Mouse (Mus musculus): ENCODE data around the gene Herpud1. TPM values are rescaled to one million over a fixed set of nuclear protein-coding genes. Genes with fewer than 3 reads are reported as not detected.

The Herpud1 gene
- total and polyA plus RNA-seq, 3 experiments: 124 to 257 (median 206) TPM

DNA sequence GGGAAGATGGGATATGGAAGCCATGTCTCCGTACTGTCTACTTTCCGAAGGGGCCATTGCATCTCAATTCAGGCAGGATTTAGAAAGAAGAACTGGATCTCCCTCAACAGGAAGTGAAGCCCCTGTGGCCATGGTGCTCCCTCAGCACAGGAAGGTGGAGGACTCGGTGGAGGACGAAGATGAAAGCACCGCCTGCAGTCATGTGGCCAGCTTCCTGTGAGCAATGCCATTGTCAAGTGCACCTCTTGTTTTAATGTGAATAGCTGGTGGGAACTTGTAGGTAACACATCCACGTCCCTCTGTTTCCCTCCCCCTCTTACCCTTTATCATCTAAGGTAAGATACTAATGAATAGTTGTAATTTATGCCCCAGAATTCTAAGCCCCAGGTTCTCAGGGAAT, 12.3 kb downstream of the Herpud1 start:
- H3K9ac ChIP-seq (ENCODE audit: insufficient read depth, low read depth): no peak overlapping the region
- H3K36me3 ChIP-seq (replicated peaks in 1 of 2; ENCODE audit: control insufficient read depth in 1 of 2, insufficient read depth in 1 of 2, low read length in 1 of 2): peaks cover 61 to 89% of the 10 kb centered on the region in 2 experiments
- TF ChIP-seq MXI1 (IDR thresholded peaks at IDR 0.05; ENCODE audit: low read depth, low read length) (no peak), POLR2A (IDR thresholded peaks at IDR 0.05; ENCODE audit: low read depth, low read length) (no peak), EP300 (IDR thresholded peaks at IDR 0.05; ENCODE audit: low read length) (no peak), CTCF (conservative IDR thresholded peaks at IDR 0.05 in 1 of 2, IDR thresholded peaks at IDR 0.05 in 1 of 2; ENCODE audit: low read depth in 2 of 2, low read length in 2 of 2) (no peak), SIN3A (IDR thresholded peaks at IDR 0.05; ENCODE audit: low read length) (no peak), SMC3 (IDR thresholded peaks at IDR 0.05; ENCODE audit: low read depth, low read length) (no peak), MEF2A (IDR thresholded peaks at IDR 0.05; ENCODE audit: borderline replicate concordance, low read depth, low read length) (no peak), KAT2A (IDR thresholded peaks at IDR 0.05; ENCODE audit: insufficient replicate concordance, low read length) (no peak)
- H3K4me1 ChIP-seq (ENCODE audit: control insufficient read depth in 1 of 2, insufficient read depth in 2 of 2): peaks cover 0 to 33% of the 10 kb centered on the region in 2 experiments; a peak in 1 of 4 replicates
- H3K4me3 ChIP-seq (replicated peaks in 1 of 3; ENCODE audit: low read depth in 2 of 3, low read length in 2 of 3, poor library complexity in 1 of 3): no peak overlapping the region
- no peaks in the 10 kb centered on the region for H3K79me2 ChIP-seq (replicated peaks; ENCODE audit: control insufficient read depth, extremely low read depth, insufficient read depth, poor library complexity, severe bottlenecking)
- no peak for DNase-seq (ENCODE audit: extremely low read depth)
- H3K27me3 ChIP-seq (replicated peaks): no peaks in the 10 kb centered on the region
- H3K4me2 ChIP-seq (ENCODE audit: insufficient read depth, low read depth, poor library complexity, severe bottlenecking): no peak overlapping the region
- no peaks in the 10 kb centered on the region for H3K9me3 ChIP-seq (replicated peaks; ENCODE audit: low read length)
- dilution Hi-C loops (cut with MboI; ENCODE audit: extremely low pct_ligation_motif_present, extremely low pct_unique_long_range_greater_than_20kb, low sequenced_read_pairs) (no loop called here), in situ Hi-C loops (cut with MboI; ENCODE audit: low pct_ligation_motif_present, low pct_unique_long_range_greater_than_20kb, low sequenced_read_pairs) (no loop called here)
- no peak overlapping the region for H3K27ac ChIP-seq (ENCODE audit: insufficient read depth, low read depth)

DNA sequence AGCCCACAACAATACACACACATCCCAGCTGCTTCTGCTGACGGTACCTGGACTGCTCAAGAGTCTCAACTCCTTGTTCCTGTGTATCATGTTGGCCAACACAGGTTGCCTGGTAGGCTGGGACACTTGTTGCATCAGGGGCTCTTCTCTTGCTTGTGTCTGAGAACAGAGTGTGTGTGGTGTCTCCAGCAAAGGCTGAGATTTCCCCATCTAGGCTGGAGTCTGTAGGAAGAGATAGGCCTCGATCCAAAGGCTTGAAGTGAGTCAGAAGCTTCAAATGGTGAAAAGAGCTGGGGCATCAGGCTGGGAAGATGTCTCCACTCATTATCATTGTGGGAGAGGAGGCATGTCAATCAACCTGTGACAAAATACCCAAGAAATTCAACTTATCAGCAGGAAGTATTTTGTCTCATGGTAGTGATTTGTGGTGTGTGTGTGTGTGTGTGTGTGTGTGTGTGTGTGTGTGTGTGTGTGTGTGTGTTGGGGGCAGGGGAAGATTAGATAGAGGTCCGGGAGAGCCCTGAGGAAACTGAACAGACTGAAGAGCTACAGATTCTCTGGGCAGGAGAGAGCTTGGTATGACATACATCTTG, 13.2 kb downstream of the Herpud1 start:
- DNase-seq (ENCODE audit: extremely low read depth): no peak
- peaks cover 54 to 83% of the 10 kb centered on the region in 2 experiments for H3K36me3 ChIP-seq (replicated peaks in 1 of 2; ENCODE audit: control insufficient read depth in 1 of 2, insufficient read depth in 1 of 2, low read length in 1 of 2)
- dilution Hi-C loops (cut with MboI; ENCODE audit: extremely low pct_ligation_motif_present, extremely low pct_unique_long_range_greater_than_20kb, low sequenced_read_pairs) (no loop called here), in situ Hi-C loops (cut with MboI; ENCODE audit: low pct_ligation_motif_present, low pct_unique_long_range_greater_than_20kb, low sequenced_read_pairs) (no loop called here)
- no peak overlapping the region for H3K9ac ChIP-seq (ENCODE audit: insufficient read depth, low read depth)
- no peak overlapping the region for H3K27ac ChIP-seq (ENCODE audit: insufficient read depth, low read depth)
- no peak overlapping the region for H3K4me3 ChIP-seq (replicated peaks in 1 of 3; ENCODE audit: low read depth in 2 of 3, low read length in 2 of 3, poor library complexity in 1 of 3)
- H3K79me2 ChIP-seq (replicated peaks; ENCODE audit: control insufficient read depth, extremely low read depth, insufficient read depth, poor library complexity, severe bottlenecking): no peaks in the 10 kb centered on the region
- H3K4me1 ChIP-seq (ENCODE audit: control insufficient read depth in 1 of 2, insufficient read depth in 2 of 2): peaks cover 0 to 24% of the 10 kb centered on the region in 2 experiments; a peak in 1 of 4 replicates
- H3K4me2 ChIP-seq (ENCODE audit: insufficient read depth, low read depth, poor library complexity, severe bottlenecking): no peak overlapping the region
- H3K27me3 ChIP-seq (replicated peaks): no peaks in the 10 kb centered on the region
- H3K9me3 ChIP-seq (replicated peaks; ENCODE audit: low read length): no peaks in the 10 kb centered on the region
- TF ChIP-seq MYC (IDR thresholded peaks at IDR 0.05; ENCODE audit: low read depth, low read length): no peak
- TF ChIP-seq EP300 (IDR thresholded peaks at IDR 0.05; ENCODE audit: low read length): no peak
- no peak for TF ChIP-seq BHLHE40 (IDR thresholded peaks at IDR 0.05; ENCODE audit: low read depth, low read length)
- TF ChIP-seq ZKSCAN1 (IDR thresholded peaks at IDR 0.05; ENCODE audit: borderline replicate concordance, low read depth, low read length): no peak
- TF ChIP-seq NELFE (IDR thresholded peaks at IDR 0.05; ENCODE audit: low read depth, low read length): no peak
- TF ChIP-seq USF2 (conservative IDR thresholded peaks at IDR 0.05; ENCODE audit: low read depth, low read length): no peak
- no peak for TF ChIP-seq CHD1 (IDR thresholded peaks at IDR 0.05; ENCODE audit: low read depth, low read length)
- TF ChIP-seq ETS1 (conservative IDR thresholded peaks at IDR 0.05; ENCODE audit: low read depth, low read length): no peak
- TF ChIP-seq UBTF (IDR thresholded peaks at IDR 0.05; ENCODE audit: low read depth, low read length): no peak
- TF ChIP-seq MAX (IDR thresholded peaks at IDR 0.05; ENCODE audit: low read length): no peak
- TF ChIP-seq PAX5 (IDR thresholded peaks at IDR 0.05; ENCODE audit: low read length): no peak
- TF ChIP-seq POLR2AphosphoS2 (IDR thresholded peaks at IDR 0.05; ENCODE audit: low read depth, low read length): no peak
- no peak for TF ChIP-seq USF1 (IDR thresholded peaks at IDR 0.05; ENCODE audit: low read depth, low read length)
- no peak for TF ChIP-seq JUN (IDR thresholded peaks at IDR 0.05; ENCODE audit: insufficient read depth, low read depth, low read length)
- TF ChIP-seq SMC3 (IDR thresholded peaks at IDR 0.05; ENCODE audit: low read depth, low read length): no peak
- TF ChIP-seq MEF2A (IDR thresholded peaks at IDR 0.05; ENCODE audit: borderline replicate concordance, low read depth, low read length): no peak
- TF ChIP-seq TCF12 (IDR thresholded peaks at IDR 0.05; ENCODE audit: low read depth, low read length): no peak
- no peak for TF ChIP-seq MXI1 (IDR thresholded peaks at IDR 0.05; ENCODE audit: low read depth, low read length)
